Mouse (Mus musculus): ENCODE results near the gene Megf9.

DNA sequence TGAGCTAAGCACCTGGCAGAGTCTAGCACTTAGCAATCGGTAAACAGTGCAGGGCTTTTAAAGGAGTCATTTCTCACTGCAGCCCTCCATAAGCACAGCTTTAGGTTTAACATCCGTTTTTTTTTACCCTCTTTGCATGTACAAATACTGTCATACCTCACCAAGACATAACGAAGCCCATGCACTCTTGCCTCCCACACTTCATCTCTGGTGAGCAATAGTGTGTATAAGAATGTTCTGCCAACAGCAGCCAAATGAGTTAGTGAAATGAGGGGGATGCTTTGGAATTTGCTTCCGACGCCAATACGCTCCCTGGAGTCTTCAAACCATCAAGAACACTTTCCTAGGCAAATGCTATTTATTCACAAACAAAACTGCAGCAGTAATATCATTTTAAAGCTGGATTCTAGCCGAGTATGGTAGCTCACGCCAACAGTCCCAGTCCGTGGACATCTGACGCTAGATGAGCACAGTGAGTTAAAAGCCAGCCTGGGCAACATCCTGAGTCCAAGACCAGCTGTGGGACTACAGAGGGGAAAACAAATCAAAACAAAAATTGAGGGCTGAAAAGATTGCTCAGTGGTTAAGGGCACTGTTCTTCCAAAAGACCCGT, 142.9 kb downstream of the Megf9 start:
- TF ChIP-seq POLR2A (IDR thresholded peaks at IDR 0.05; ENCODE audit: insufficient read depth, low read depth, low read length) (no peak), CTCF (IDR thresholded peaks at IDR 0.05; ENCODE audit: insufficient read depth, low read depth, low read length) (no peak)

Data from olfactory bulb, adult 2 months (tissue).